Mouse (Mus musculus): Measurements from ENCODE around the gene Lrat. TPM values are rescaled to one million over a fixed set of nuclear protein-coding genes. Genes with fewer than 3 reads are reported as not detected.

Lrat gene
- polyA plus RNA-seq (2015; fragmentation: Nextera tagmentation; extraction: Ambion mirVana): 0.68 TPM in 2 replicates

GRCm38 (mm10) chr3:82903613-82904205 lies at the start of gene Lrat:
Lrat (minus strand) TSS chr3:82903973.
- no peak within 1 kb of the TSS for H3K27ac ChIP-seq (replicated peaks)
- peaks cover 30% of the 10 kb centered on the region for H3K27me3 ChIP-seq
- peak within 1 kb of the TSS; percentile 39 for H3K4me3 ChIP-seq (replicated peaks)
- no peaks in the 10 kb centered on the region for H3K9me3 ChIP-seq (replicated peaks)
- H3K4me1 ChIP-seq: peaks cover 14% of the 10 kb centered on the region
- WGBS: under 1% methylated on average over 35 of the region's 35 CpGs
- H3K36me3 ChIP-seq: no peaks in the 10 kb centered on the region
- H3K9ac ChIP-seq: no peak within 1 kb of the TSS
- ATAC-seq (ENCODE audit: insufficient number of reproducible peaks, low FRiP score, low TSS enrichment, low read depth): peak; percentile 39; the same call in 1 of the 2 replicates
- peak within 1 kb of the TSS; percentile 78 for H3K4me2 ChIP-seq (replicated peaks)

- WGBS: 80% methylated on average over 4 of the region's 4 CpGs
- no peak for ATAC-seq (ENCODE audit: insufficient number of reproducible peaks, low FRiP score, low TSS enrichment, low read depth)
- Histone ChIP-seq H3K36me3 (no peaks in the 10 kb centered on the region), H3K27ac (replicated peaks) (no peak overlapping the region), H3K27me3 (no peaks in the 10 kb centered on the region), H3K4me1 (no peaks in the 10 kb centered on the region), H3K4me2 (replicated peaks) (no peak overlapping the region), H3K9ac (no peak overlapping the region), H3K9me3 (replicated peaks) (no peaks in the 10 kb centered on the region), H3K4me3 (replicated peaks) (no peak overlapping the region)
Measured at GRCm38 (mm10) chr3:82952173-82952962, 48.6 kb upstream of the Lrat start.

DNA sequence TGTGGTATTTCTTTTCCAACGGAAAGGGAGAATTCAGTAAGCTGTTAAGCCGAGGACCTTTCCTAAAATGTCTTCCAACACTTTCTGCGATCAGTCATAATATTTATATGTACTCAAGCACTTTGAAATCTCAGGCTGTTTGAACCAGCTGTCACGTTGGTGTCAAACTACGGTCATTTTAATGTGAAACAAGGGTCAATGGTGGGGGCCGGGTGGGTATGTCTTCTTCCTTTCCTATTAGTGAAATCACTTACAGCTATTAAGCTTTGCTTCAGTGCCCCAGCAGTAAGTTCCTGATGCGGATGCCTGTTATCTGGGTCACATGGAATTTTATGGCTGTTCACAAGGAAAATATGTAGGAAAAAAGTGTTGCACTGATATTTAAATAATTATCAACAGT lies 46.9 kb upstream of the Lrat start:
- Histone ChIP-seq H3K4me3 (replicated peaks) (no peak overlapping the region), H3K36me3 (no peaks in the 10 kb centered on the region), H3K27ac (replicated peaks) (no peak overlapping the region), H3K27me3 (no peaks in the 10 kb centered on the region), H3K9me3 (replicated peaks) (no peaks in the 10 kb centered on the region), H3K4me1 (no peaks in the 10 kb centered on the region), H3K9ac (no peak overlapping the region), H3K4me2 (replicated peaks) (no peak overlapping the region)
- 64% methylated on average over 7 of the region's 7 CpGs for WGBS
- no peak for ATAC-seq (ENCODE audit: insufficient number of reproducible peaks, low FRiP score, low TSS enrichment, low read depth)

DNA sequence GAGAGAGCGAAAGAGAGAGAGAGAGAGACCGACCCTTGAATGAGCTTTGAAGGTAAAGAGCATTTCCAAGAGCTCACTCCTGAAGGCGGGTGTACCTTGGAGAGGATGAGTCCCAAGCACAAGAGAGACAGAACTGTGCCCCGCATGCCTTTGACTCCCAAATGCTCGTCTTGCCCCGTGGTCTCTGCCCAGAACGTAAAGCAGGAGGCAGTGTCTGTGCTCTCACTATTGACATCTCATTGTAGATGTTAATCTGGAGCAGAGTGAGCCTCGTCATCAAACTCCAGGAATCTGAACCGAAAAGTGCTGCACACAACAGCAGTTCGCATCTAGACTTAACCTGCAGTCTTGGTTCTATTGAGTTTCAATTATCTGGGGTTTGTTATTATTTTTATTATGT lies 46.4 kb upstream of the Lrat start:
- no peaks in the 10 kb centered on the region for H3K27me3 ChIP-seq
- no peaks in the 10 kb centered on the region for H3K36me3 ChIP-seq
- H3K27ac ChIP-seq (replicated peaks): no peak overlapping the region
- no peak overlapping the region for H3K9ac ChIP-seq
- no peaks in the 10 kb centered on the region for H3K9me3 ChIP-seq (replicated peaks)
- H3K4me1 ChIP-seq: no peaks in the 10 kb centered on the region
- no peak overlapping the region for H3K4me2 ChIP-seq (replicated peaks)
- no peak overlapping the region for H3K4me3 ChIP-seq (replicated peaks)
- 68% methylated on average over 10 of the region's 10 CpGs for WGBS
- no peak for ATAC-seq (ENCODE audit: insufficient number of reproducible peaks, low FRiP score, low TSS enrichment, low read depth)

GRCm38 (mm10) chr3:82946375-82947107 lies 42.8 kb upstream of the Lrat start:
- 49% methylated on average over 6 of the region's 6 CpGs for WGBS
- H3K9ac ChIP-seq: no peak overlapping the region
- no peaks in the 10 kb centered on the region for H3K4me1 ChIP-seq
- H3K27ac ChIP-seq (replicated peaks): no peak overlapping the region
- no peaks in the 10 kb centered on the region for H3K9me3 ChIP-seq (replicated peaks)
- H3K36me3 ChIP-seq: no peaks in the 10 kb centered on the region
- H3K4me2 ChIP-seq (replicated peaks): no peak overlapping the region
- no peak overlapping the region for H3K4me3 ChIP-seq (replicated peaks)
- ATAC-seq (ENCODE audit: insufficient number of reproducible peaks, low FRiP score, low TSS enrichment, low read depth): no peak
- no peaks in the 10 kb centered on the region for H3K27me3 ChIP-seq

GRCm38 (mm10) chr3:82927917-82928316 lies 24.1 kb upstream of the Lrat start:
- Histone ChIP-seq H3K27me3 (no peaks in the 10 kb centered on the region), H3K4me2 (replicated peaks) (no peak overlapping the region), H3K4me1 (no peaks in the 10 kb centered on the region), H3K27ac (replicated peaks) (no peak overlapping the region), H3K36me3 (no peaks in the 10 kb centered on the region), H3K4me3 (replicated peaks) (no peak overlapping the region), H3K9me3 (replicated peaks) (no peaks in the 10 kb centered on the region), H3K9ac (no peak overlapping the region)
- WGBS: 81% methylated on average over 2 of the region's 2 CpGs
- ATAC-seq (ENCODE audit: insufficient number of reproducible peaks, low FRiP score, low TSS enrichment, low read depth): no peak

DNA sequence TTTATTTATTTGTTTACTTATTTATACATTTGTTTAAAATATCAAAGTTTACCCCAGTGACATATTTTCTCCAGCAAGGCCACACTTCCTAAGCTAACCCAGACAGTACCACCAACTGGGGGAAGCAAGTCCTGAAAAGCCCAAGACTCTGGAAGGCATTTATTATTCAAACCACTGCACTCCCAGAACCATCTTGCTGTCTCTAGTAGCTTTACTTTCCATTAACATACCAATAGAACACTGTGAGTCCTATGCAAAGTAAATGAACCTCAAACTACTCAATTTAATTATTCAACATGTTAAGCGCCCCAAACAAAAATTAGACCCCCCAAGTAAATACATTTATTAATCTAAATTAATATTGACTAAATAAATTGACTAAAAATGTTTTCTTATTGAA lies 11.9 kb upstream of the Lrat start:
- no peak overlapping the region for H3K4me2 ChIP-seq (replicated peaks)
- no peaks in the 10 kb centered on the region for H3K27me3 ChIP-seq
- WGBS: 18% methylated on average over 1 of the region's 1 CpGs
- H3K4me3 ChIP-seq (replicated peaks): no peak overlapping the region
- H3K4me1 ChIP-seq: no peaks in the 10 kb centered on the region
- H3K9me3 ChIP-seq (replicated peaks): no peaks in the 10 kb centered on the region
- no peak overlapping the region for H3K9ac ChIP-seq
- H3K36me3 ChIP-seq: no peaks in the 10 kb centered on the region
- no peak overlapping the region for H3K27ac ChIP-seq (replicated peaks)
- ATAC-seq (ENCODE audit: insufficient number of reproducible peaks, low FRiP score, low TSS enrichment, low read depth): no peak

- Histone ChIP-seq H3K4me3 (replicated peaks) (no peak overlapping the region), H3K9ac (no peak overlapping the region), H3K27me3 (peaks cover 15% of the 10 kb centered on the region), H3K4me1 (peaks cover 9% of the 10 kb centered on the region), H3K4me2 (replicated peaks) (no peak overlapping the region), H3K27ac (replicated peaks) (no peak overlapping the region), H3K9me3 (replicated peaks) (no peaks in the 10 kb centered on the region), H3K36me3 (no peaks in the 10 kb centered on the region)
- no peak for ATAC-seq (ENCODE audit: insufficient number of reproducible peaks, low FRiP score, low TSS enrichment, low read depth)
- 85% methylated on average over 2 of the region's 2 CpGs for WGBS
Measured at GRCm38 (mm10) chr3:82908671-82909070, 4.9 kb upstream of the Lrat start.

DNA sequence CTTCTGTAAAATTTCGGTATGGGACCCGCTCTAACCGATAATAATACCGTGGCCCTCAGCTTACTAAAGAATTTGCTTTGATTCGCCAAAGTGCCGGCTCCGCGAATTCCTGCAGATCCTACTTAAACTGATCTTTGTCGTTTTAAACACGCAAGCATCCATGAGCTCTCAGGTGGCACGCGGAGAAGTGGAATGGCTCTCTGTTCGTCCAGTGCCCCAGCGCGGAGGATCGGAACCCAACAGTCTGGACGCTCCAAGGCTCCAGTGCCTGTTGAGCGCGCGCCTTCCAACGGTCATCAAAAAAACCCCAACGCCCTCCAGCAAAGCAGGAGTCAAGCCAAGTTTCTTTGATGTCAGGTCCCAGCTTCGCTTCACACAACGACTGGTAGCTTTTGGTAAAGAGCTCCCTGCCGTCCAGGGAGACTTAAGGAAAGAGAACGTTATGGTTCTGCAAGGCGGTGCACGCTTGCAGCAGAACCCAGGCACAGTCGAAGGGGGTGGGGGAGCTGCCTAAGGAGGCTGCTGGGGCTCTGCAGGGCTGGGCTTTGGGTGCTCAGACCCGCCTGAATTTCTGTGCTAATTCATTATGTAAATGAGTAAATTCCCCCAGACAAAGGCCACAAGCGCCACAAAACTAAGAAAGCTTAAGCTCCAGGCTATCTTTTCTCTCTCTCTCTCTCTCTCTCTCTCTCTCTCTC lies 587 bp upstream of the Lrat start:
- Histone ChIP-seq H3K9ac (no peak overlapping the region), H3K4me3 (replicated peaks) (peak overlapping the region; percentile 39), H3K4me1 (peaks cover 14% of the 10 kb centered on the region), H3K4me2 (replicated peaks) (peak overlapping the region; percentile 78), H3K27ac (replicated peaks) (no peak overlapping the region), H3K27me3 (peaks cover 30% of the 10 kb centered on the region), H3K36me3 (no peaks in the 10 kb centered on the region), H3K9me3 (replicated peaks) (no peaks in the 10 kb centered on the region)
- under 1% methylated on average over 31 of the region's 31 CpGs for WGBS
- ATAC-seq (ENCODE audit: insufficient number of reproducible peaks, low FRiP score, low TSS enrichment, low read depth): no peak

DNA sequence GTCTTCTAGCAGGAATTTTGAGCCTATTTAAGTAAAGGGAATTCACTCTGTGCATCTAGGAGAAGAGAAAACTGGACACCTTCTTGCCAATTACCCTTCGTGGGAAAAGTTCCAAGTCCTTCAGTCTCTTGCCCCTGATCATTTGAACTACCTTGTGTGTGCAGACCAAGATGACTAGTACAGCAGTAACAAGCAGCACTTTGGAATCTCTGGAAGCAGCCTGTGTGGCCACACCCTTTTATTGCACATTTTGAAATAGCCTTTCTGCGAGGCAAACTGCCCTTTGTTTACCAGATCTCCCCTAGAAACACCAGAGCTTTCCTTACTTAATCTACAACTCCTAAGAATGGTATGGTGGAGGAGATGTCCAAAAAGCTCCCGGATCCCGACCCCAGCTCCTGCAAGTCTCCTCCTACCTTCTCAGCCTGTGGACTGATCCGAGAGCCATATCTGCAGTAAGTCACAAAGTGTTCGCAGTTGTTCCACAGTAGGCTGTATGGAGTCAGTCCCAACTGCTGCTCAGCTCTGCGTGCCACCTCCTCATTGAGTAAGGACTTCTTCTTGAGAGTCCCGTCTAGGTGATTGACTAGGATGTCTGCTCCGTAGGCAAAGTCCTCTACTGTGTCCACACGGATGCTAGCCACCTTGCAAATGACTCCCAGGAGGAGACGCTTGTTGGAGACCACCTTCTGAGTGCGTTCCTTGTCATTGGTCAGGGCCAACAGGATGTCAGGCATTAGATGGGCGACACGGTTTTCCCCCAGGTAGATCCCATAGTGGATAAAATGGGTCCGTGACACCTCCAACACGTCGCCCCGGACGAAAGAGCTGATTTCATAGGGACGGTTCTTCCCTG lies 788 bp downstream of the Lrat start:
- H3K9ac ChIP-seq: no peak overlapping the region
- H3K36me3 ChIP-seq: no peaks in the 10 kb centered on the region
- peak overlapping the region; percentile 78 for H3K4me2 ChIP-seq (replicated peaks)
- no peaks in the 10 kb centered on the region for H3K9me3 ChIP-seq (replicated peaks)
- H3K4me1 ChIP-seq: peaks cover 14% of the 10 kb centered on the region
- no peak for ATAC-seq (ENCODE audit: insufficient number of reproducible peaks, low FRiP score, low TSS enrichment, low read depth)
- H3K27ac ChIP-seq (replicated peaks): no peak overlapping the region
- 26% methylated on average over 20 of the region's 20 CpGs for WGBS
- peaks cover 30% of the 10 kb centered on the region for H3K27me3 ChIP-seq
- peak overlapping the region; percentile 39 for H3K4me3 ChIP-seq (replicated peaks)
